Comparison of ENCODE assay signal across 8 mouse cellular contexts in genomic region chr4:152011171-152011760, GRCm38 (mm10). TPM values are rescaled to one million over a fixed set of nuclear protein-coding genes. Genes with fewer than 3 reads are reported as not detected.
A peak's percentile ranks its signal among the peaks of the same experiment; 100 is the strongest.
DNase-seq lines count a peak whose midpoint lies in the region; ATAC-seq and TF ChIP-seq lines count a peak whose summit lies in the region.

No protein-coding gene starts in this region.

- H3K4me1 ChIP-seq in kidney, adult 2 months (ENCODE audit: control insufficient read depth, insufficient read depth, low read length) = peaks cover 20% of the 10 kb centered on the region
- H3K4me1 ChIP-seq in embryonic facial prominence, embryonic 11.5 days (ENCODE audit: control insufficient read depth, insufficient read depth, low read length) = peaks cover 4% of the 10 kb centered on the region
- H3K4me1 ChIP-seq in intestine, postnatal 0 days (replicated peaks; ENCODE audit: control insufficient read depth, insufficient read depth, low read length) = peaks cover 8% of the 10 kb centered on the region
- H3K4me1 ChIP-seq in midbrain, embryonic 15.5 days = peaks cover 37% of the 10 kb centered on the region

- H3K27me3 ChIP-seq in kidney, adult 2 months (replicated peaks; ENCODE audit: control insufficient read depth, insufficient read depth, low read length) = no peaks in the 10 kb centered on the region
- no peaks in the 10 kb centered on the region; the same call in 1 of the 2 replicates for H3K27me3 ChIP-seq in embryonic facial prominence, embryonic 11.5 days (ENCODE audit: control insufficient read depth, insufficient read depth, low read length)
- no peaks in the 10 kb centered on the region for H3K27me3 ChIP-seq in intestine, postnatal 0 days (replicated peaks; ENCODE audit: control insufficient read depth, insufficient read depth, low read length)
- peaks cover 25% of the 10 kb centered on the region; the same call in 1 of the 2 replicates for H3K27me3 ChIP-seq in midbrain, embryonic 15.5 days (replicated peaks)

- H3K36me3 ChIP-seq in kidney, adult 2 months (ENCODE audit: control insufficient read depth, insufficient read depth, low read length) = no peaks in the 10 kb centered on the region
- no peaks in the 10 kb centered on the region; the same call in 1 of the 2 replicates for H3K36me3 ChIP-seq in embryonic facial prominence, embryonic 11.5 days (replicated peaks; ENCODE audit: control insufficient read depth, insufficient read depth, low read depth, low read length)
- peaks cover 15% of the 10 kb centered on the region for H3K36me3 ChIP-seq in intestine, postnatal 0 days (ENCODE audit: control insufficient read depth, insufficient read depth)
- H3K36me3 ChIP-seq in midbrain, embryonic 15.5 days (replicated peaks) = 0 out of 2 replicates have a peak, but pooled peaks cover 2% of the 10 kb centered on the region

- peak overlapping the region; percentile 76; the same call in 1 of the 2 replicates for H3K4me3 ChIP-seq in kidney, adult 2 months (ENCODE audit: insufficient read depth, low read depth, low read length)
- peak overlapping the region; percentile 73 for H3K4me3 ChIP-seq in embryonic facial prominence, embryonic 11.5 days (ENCODE audit: low read depth, low read length)
- H3K4me3 ChIP-seq in intestine, postnatal 0 days (ENCODE audit: low read depth, low read length) = peak overlapping the region; percentile 72; the same call in 1 of the 2 replicates
- peak overlapping the region; percentile 69 for H3K4me3 ChIP-seq in midbrain, embryonic 15.5 days

- TF ChIP-seq CTCF in kidney, adult 2 months (conservative IDR thresholded peaks at IDR 0.05; ENCODE audit: insufficient read depth, insufficient read length, low read depth, low read length) = no peak
- TF ChIP-seq CTCF in intestine, postnatal 0 days (IDR thresholded peaks at IDR 0.05; ENCODE audit: low read depth) = no peak

- ATAC-seq in embryonic facial prominence, embryonic 11.5 days (replicated peaks; ENCODE audit: insufficient number of reproducible peaks, low FRiP score, low TSS enrichment, low read depth) = no peak
- no peak for ATAC-seq in intestine, postnatal 0 days
- no peak for ATAC-seq in midbrain, embryonic 15.5 days (replicated peaks)

- WGBS in kidney, adult 2 months = 57% methylated on average over 8 of the region's 8 CpGs
- 64% methylated on average over 8 of the region's 8 CpGs for WGBS in embryonic facial prominence, embryonic 11.5 days
- 66% methylated on average over 8 of the region's 8 CpGs for WGBS in intestine, postnatal 0 days
- 74% methylated on average over 8 of the region's 8 CpGs for WGBS in midbrain, embryonic 15.5 days

- DNase-seq in kidney, adult 2 months = no peak
- no peak for DNase-seq in kidney, postnatal 10 days
- no peak for DNase-seq in embryonic facial prominence, embryonic 11.5 days (ENCODE audit: low spot score)
- DNase-seq in thymus, postnatal 36 days = no peak
- DNase-seq in frontal cortex, adult 2 months (ENCODE audit: extremely low spot score in 1 of 2, low spot score in 1 of 2) = no peak
- no peak for DNase-seq in gastrocnemius, adult 18-20 months (ENCODE audit: low spot score)

- H3K27ac ChIP-seq in kidney, adult 2 months (ENCODE audit: insufficient read depth, low read depth, low read length) = peak overlapping the region; percentile 10; the same call in 1 of the 2 replicates
- H3K27ac ChIP-seq in embryonic facial prominence, embryonic 11.5 days (replicated peaks; ENCODE audit: low read depth, low read length) = no peak overlapping the region
- H3K27ac ChIP-seq in intestine, postnatal 0 days (ENCODE audit: low read depth, low read length) = peak overlapping the region; percentile 41; the same call in 1 of the 2 replicates
- no peak overlapping the region for H3K27ac ChIP-seq in midbrain, embryonic 15.5 days

- peak overlapping the region; percentile 100 for H3K4me2 ChIP-seq in embryonic facial prominence, embryonic 11.5 days (ENCODE audit: low read depth, low read length)
- H3K4me2 ChIP-seq in intestine, postnatal 0 days (replicated peaks; ENCODE audit: low read depth) = peak overlapping the region; percentile 100
- peak overlapping the region; percentile 98 for H3K4me2 ChIP-seq in midbrain, embryonic 15.5 days

- H3K9me3 ChIP-seq in embryonic facial prominence, embryonic 11.5 days (replicated peaks; ENCODE audit: control insufficient read depth, low read length) = no peaks in the 10 kb centered on the region
- no peaks in the 10 kb centered on the region for H3K9me3 ChIP-seq in intestine, postnatal 0 days (ENCODE audit: control insufficient read depth)
- no peaks in the 10 kb centered on the region for H3K9me3 ChIP-seq in midbrain, embryonic 15.5 days

- TF ChIP-seq POLR2A in kidney, adult 2 months (IDR thresholded peaks at IDR 0.05; ENCODE audit: low read depth, low read length) = no peak

- peak overlapping the region; percentile 23 for H3K9ac ChIP-seq in embryonic facial prominence, embryonic 11.5 days (replicated peaks; ENCODE audit: low read length)
- H3K9ac ChIP-seq in intestine, postnatal 0 days (ENCODE audit: low read depth, low read length) = peak overlapping the region; percentile 37; the same call in 1 of the 2 replicates
- H3K9ac ChIP-seq in midbrain, embryonic 15.5 days = no peak overlapping the region

RNA-seq across cellular contexts. Expression of gene Klhl21, which starts 2.7 kb away (rescaled TPM):
- polyA plus RNA-seq in kidney, adult 2 months (2012; rRNA removed) = 23.0 and 26.7 TPM in 2 replicates
- 3.2 TPM in 2 replicates for polyA plus RNA-seq in embryonic facial prominence, embryonic 11.5 days (2014; fragmentation: Nextera tagmentation; extraction: Ambion mirVana)
- 5.3 and 5.8 TPM in 2 replicates for polyA plus RNA-seq in intestine, postnatal 0 days (2015; fragmentation: Nextera tagmentation; extraction: Ambion mirVana)
- 3.6 and 4.0 TPM in 2 replicates for polyA plus RNA-seq in midbrain, embryonic 15.5 days (2015; fragmentation: Nextera tagmentation; extraction: Ambion mirVana)
- 11.2 and 12.1 TPM in 2 replicates for polyA plus RNA-seq in frontal cortex, adult 2 months (2012; rRNA removed)
- total RNA-seq in gastrocnemius, adult 18-20 months (2021) = 100 to 1,000 TPM in 1 of 2 experiments, 10 to 100 TPM in 1; 98.5 to 113 TPM

RNA-seq across cellular contexts. Expression of gene Phf13, which starts 15.2 kb away (rescaled TPM):
- 4.9 and 5.5 TPM in 2 replicates for polyA plus RNA-seq in kidney, adult 2 months (2012; rRNA removed)
- polyA plus RNA-seq in embryonic facial prominence, embryonic 11.5 days (2014; fragmentation: Nextera tagmentation; extraction: Ambion mirVana) = 23.1 and 25.8 TPM in 2 replicates
- 10.6 and 11.0 TPM in 2 replicates for polyA plus RNA-seq in intestine, postnatal 0 days (2015; fragmentation: Nextera tagmentation; extraction: Ambion mirVana)
- 22.5 and 22.7 TPM in 2 replicates for polyA plus RNA-seq in midbrain, embryonic 15.5 days (2015; fragmentation: Nextera tagmentation; extraction: Ambion mirVana)
- polyA plus RNA-seq in frontal cortex, adult 2 months (2012; rRNA removed) = 9.1 and 9.3 TPM in 2 replicates
- total RNA-seq in gastrocnemius, adult 18-20 months (2021) = 1 to 10 TPM; 4.6 to 4.7 TPM

RNA-seq across cellular contexts. Expression of gene Zbtb48, which starts 16.2 kb away (rescaled TPM):
- polyA plus RNA-seq in kidney, adult 2 months (2012; rRNA removed) = 11.0 and 13.8 TPM in 2 replicates
- 21.1 and 21.5 TPM in 2 replicates for polyA plus RNA-seq in embryonic facial prominence, embryonic 11.5 days (2014; fragmentation: Nextera tagmentation; extraction: Ambion mirVana)
- 6.7 and 7.6 TPM in 2 replicates for polyA plus RNA-seq in intestine, postnatal 0 days (2015; fragmentation: Nextera tagmentation; extraction: Ambion mirVana)
- polyA plus RNA-seq in midbrain, embryonic 15.5 days (2015; fragmentation: Nextera tagmentation; extraction: Ambion mirVana) = 22.1 and 23.9 TPM in 2 replicates
- 17.6 and 19.1 TPM in 2 replicates for polyA plus RNA-seq in frontal cortex, adult 2 months (2012; rRNA removed)
- 1 to 10 TPM; 2.2 to 3.1 TPM for total RNA-seq in gastrocnemius, adult 18-20 months (2021)

RNA-seq across cellular contexts. Expression of gene Thap3, which starts 22.5 kb away (rescaled TPM):
- 30.6 and 33.7 TPM in 2 replicates for polyA plus RNA-seq in kidney, adult 2 months (2012; rRNA removed)
- polyA plus RNA-seq in embryonic facial prominence, embryonic 11.5 days (2014; fragmentation: Nextera tagmentation; extraction: Ambion mirVana) = 22.2 and 22.4 TPM in 2 replicates
- 15.4 and 16.6 TPM in 2 replicates for polyA plus RNA-seq in intestine, postnatal 0 days (2015; fragmentation: Nextera tagmentation; extraction: Ambion mirVana)
- 38.3 and 39.5 TPM in 2 replicates for polyA plus RNA-seq in midbrain, embryonic 15.5 days (2015; fragmentation: Nextera tagmentation; extraction: Ambion mirVana)
- polyA plus RNA-seq in frontal cortex, adult 2 months (2012; rRNA removed) = 29.8 and 39.4 TPM in 2 replicates
- 10 to 100 TPM; 30.0 to 33.3 TPM for total RNA-seq in gastrocnemius, adult 18-20 months (2021)

RNA-seq across cellular contexts. Expression of gene Tas1r1, which starts 27.1 kb away (rescaled TPM):
- polyA plus RNA-seq in kidney, adult 2 months (2012; rRNA removed) = 0.12 and 0.22 TPM in 2 replicates
- 0.25 and 0.55 TPM in 2 replicates for polyA plus RNA-seq in embryonic facial prominence, embryonic 11.5 days (2014; fragmentation: Nextera tagmentation; extraction: Ambion mirVana)
- polyA plus RNA-seq in intestine, postnatal 0 days (2015; fragmentation: Nextera tagmentation; extraction: Ambion mirVana) = 0.08 TPM in 1 of 2 replicates, not detected in the other
- polyA plus RNA-seq in midbrain, embryonic 15.5 days (2015; fragmentation: Nextera tagmentation; extraction: Ambion mirVana) = 1.5 and 1.6 TPM in 2 replicates
- 0.13 and 0.20 TPM in 2 replicates for polyA plus RNA-seq in frontal cortex, adult 2 months (2012; rRNA removed)
- total RNA-seq in gastrocnemius, adult 18-20 months (2021) = under 1 TPM; 0.52 to 0.91 TPM

Comparison
In these comparisons a context has a peak if more than half of its experiments do, and no peak if none do; other contexts are left out.
1. H3K27ac ChIP-seq: peak in kidney, adult 2 months (single experiment) and intestine, postnatal 0 days (single experiment); none in embryonic facial prominence, embryonic 11.5 days (single experiment) and midbrain, embryonic 15.5 days (single experiment).
2. Peak in every context shown above with its lines, with median percentiles within 50 percentile points of each other: H3K4me3 ChIP-seq and H3K4me2 ChIP-seq.